Mouse (Mus musculus): Measurements from ENCODE around the gene Vps72. TPM values are rescaled to one million over a fixed set of nuclear protein-coding genes. Genes with fewer than 3 reads are reported as not detected.
"Not testable (repeated sequence)": the region's sequence is repeated elsewhere in the genome, so short reads cannot be mapped to it uniquely, and the experiment has no call there.

Vps72 gene
- polyA plus RNA-seq (2016; fragmentation: Nextera tagmentation; extraction: Ambion mirVana), result 297 and 327 TPM in 2 replicates

DNA sequence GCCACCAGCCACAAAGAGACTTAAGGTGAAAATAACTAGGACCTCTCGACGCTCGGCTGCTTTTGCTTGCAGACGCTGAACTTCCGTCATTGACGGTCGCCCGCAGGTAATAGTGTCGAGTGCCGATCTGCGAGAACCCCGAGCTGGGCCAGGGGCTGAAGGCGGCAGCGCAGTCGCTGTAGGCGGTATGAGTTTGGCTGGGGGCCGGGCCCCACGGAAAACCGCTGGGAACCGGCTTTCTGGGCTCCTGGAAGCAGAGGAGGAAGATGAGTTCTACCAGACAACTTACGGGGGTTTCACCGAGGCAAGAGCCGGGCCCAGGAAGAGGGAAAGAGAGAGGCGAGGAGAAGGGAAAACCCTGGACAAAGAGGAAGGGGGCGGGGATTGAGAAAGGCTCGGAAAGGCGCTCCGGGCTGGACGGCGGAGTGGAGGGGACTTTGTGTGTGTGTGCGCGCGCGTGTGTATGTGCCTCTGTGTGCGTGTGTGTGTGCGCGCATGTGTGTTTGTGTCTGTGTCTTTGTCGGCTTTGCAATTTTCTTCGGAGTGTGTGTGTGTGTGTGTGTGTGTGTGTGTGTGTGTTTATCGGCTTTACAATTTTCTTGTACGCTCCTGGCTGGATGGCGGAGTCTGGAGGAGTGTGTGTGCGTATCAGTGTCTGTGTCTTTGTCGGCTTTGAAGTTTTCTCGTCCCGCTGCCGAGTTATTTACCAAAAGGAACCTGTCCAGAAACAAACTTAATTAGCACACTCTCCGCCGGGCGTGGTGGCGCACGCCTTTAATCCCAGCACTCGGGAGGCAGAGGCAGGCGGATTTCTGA is at the start of gene Vps72:
Gene Vps72, plus strand, starts transcription at position 112 of the 816 bp plus-strand sequence.
- Histone ChIP-seq H3K27me3 (ENCODE audit: low read depth, poor library complexity, severe bottlenecking) (no peaks in the 10 kb centered on the region), H3K4me1 (peaks cover 8% of the 10 kb centered on the region), H3K9me3 (replicated peaks) (no peaks in the 10 kb centered on the region), H3K36me3 (peaks cover 31% of the 10 kb centered on the region), H3K4me3 (peak within 1 kb of the TSS; percentile 79), H3K27ac (peak within 1 kb of the TSS; percentile 96)
- peak; percentile 94 for DNase-seq (ENCODE audit: low spot score)
- WGBS, result 2% methylated on average over 54 of the region's 54 CpGs

GRCm38 (mm10) chr3:95063741-95064140 is 47.1 kb upstream of the Vps72 start:
- DNase-seq (ENCODE audit: low spot score), result no peak
- H3K4me3 ChIP-seq, result no peak overlapping the region
- no peaks in the 10 kb centered on the region for H3K4me1 ChIP-seq
- 95% methylated on average over 4 of the region's 4 CpGs for WGBS
- no peaks in the 10 kb centered on the region for H3K9me3 ChIP-seq (replicated peaks)
- no peaks in the 10 kb centered on the region for H3K27me3 ChIP-seq (ENCODE audit: low read depth, poor library complexity, severe bottlenecking)
- no peak overlapping the region for H3K27ac ChIP-seq
- peaks cover 99% of the 10 kb centered on the region for H3K36me3 ChIP-seq

DNA sequence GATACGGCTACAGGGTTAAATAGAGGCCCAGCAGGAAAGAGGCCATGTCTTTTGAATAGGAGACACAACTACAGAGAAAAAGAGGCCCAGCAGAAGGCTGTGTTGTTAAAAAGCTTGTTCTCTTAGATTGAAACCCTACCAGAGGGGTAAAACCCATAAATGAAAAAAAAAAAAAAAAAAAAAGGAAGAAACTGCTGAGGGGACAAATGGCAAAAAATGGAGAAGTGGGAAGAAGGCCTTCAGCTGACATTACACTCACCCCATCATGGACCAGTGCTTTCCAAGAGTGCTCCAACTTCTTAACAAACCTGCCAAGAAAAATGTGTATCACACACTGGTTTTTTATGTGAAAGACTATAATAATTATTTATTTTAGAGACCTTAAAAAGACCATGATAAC is 45.3 kb upstream of the Vps72 start:
- H3K4me3 ChIP-seq, result no peak overlapping the region
- WGBS, result 94% methylated on average over 1 of the region's 1 CpGs
- peaks cover 99% of the 10 kb centered on the region for H3K36me3 ChIP-seq
- H3K9me3 ChIP-seq (replicated peaks), result no peaks in the 10 kb centered on the region
- H3K27me3 ChIP-seq (ENCODE audit: low read depth, poor library complexity, severe bottlenecking), result no peaks in the 10 kb centered on the region
- no peak overlapping the region for H3K27ac ChIP-seq
- no peaks in the 10 kb centered on the region for H3K4me1 ChIP-seq
- no peak for DNase-seq (ENCODE audit: low spot score)

DNA sequence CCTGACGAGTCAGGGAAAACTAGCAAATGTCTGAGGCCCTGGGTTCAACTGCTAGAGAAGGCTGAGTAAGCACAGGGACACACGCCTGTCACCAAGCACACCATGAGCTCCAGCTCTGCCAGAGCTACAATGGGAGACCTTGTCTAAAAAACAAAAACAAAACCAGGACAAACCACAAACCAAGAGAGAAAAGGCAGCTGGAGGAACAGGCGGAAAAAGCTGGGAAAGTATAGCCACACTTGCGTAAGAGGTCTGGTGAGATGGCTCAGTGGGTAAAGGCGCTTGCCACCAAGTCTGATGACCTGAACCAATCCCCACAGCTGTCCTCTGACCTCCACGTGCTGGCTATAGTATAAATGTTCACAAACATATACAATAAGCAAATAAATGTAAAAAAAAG is 44.7 kb upstream of the Vps72 start:
- Histone ChIP-seq H3K9me3 (replicated peaks) (no peaks in the 10 kb centered on the region), H3K4me3 (no peak overlapping the region), H3K27me3 (ENCODE audit: low read depth, poor library complexity, severe bottlenecking) (no peaks in the 10 kb centered on the region), H3K36me3 (peaks cover 99% of the 10 kb centered on the region), H3K27ac (no peak overlapping the region), H3K4me1 (no peaks in the 10 kb centered on the region)
- DNase-seq (ENCODE audit: low spot score), result no peak
- 93% methylated on average over 6 of the region's 6 CpGs for WGBS

DNA sequence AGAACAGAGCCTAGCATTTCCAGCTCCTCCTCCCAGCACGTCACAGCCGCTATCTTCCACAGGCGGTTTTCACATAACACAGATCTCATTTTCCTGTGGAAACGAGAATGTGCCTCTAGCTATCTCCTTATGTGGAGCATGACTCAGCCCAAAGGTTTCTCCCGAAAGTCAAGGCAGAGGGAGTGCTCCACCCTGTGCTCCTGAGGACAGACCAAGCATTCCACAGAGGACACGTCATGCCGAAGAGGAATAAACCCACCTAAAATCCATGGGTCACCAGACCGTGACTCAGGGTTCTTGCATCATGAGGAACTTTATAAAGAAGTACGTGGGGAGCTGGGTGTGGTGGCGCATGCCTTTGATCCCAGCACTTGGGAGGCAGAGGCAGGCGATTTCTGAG is 44.3 kb upstream of the Vps72 start:
- no peak for DNase-seq (ENCODE audit: low spot score)
- Histone ChIP-seq H3K27me3 (ENCODE audit: low read depth, poor library complexity, severe bottlenecking) (no peaks in the 10 kb centered on the region), H3K27ac (no peak overlapping the region), H3K4me1 (no peaks in the 10 kb centered on the region), H3K9me3 (replicated peaks) (no peaks in the 10 kb centered on the region), H3K36me3 (peaks cover 99% of the 10 kb centered on the region), H3K4me3 (no peak overlapping the region)
- 93% methylated on average over 11 of the region's 11 CpGs for WGBS

GRCm38 (mm10) chr3:95071606-95072005 is 39.2 kb upstream of the Vps72 start:
- WGBS, result 93% methylated on average over 2 of the region's 2 CpGs

DNA sequence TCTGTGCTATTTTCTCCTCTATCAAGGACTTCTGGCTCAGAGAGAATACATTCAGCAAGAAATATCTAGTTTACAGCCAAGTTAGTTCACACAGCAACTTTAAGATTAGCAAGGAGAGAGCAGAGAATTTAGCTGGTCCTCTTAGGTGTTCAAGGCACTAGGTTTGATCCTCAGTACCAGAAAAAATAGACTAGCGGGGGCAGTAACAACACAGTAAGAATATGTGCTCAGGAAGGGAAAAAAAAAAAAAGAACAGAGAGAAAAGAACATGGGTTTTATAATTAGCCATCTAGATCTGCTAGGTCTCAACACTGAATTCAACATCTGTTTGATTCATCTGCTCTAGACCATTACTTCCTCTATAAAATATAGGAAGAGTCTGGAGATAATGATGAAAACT is 22.8 kb upstream of the Vps72 start:
- no peak overlapping the region for H3K27ac ChIP-seq
- 91% methylated on average over 1 of the region's 1 CpGs for WGBS
- H3K9me3 ChIP-seq (replicated peaks), result no peaks in the 10 kb centered on the region
- no peak overlapping the region for H3K4me3 ChIP-seq
- no peaks in the 10 kb centered on the region for H3K4me1 ChIP-seq
- H3K27me3 ChIP-seq (ENCODE audit: low read depth, poor library complexity, severe bottlenecking), result no peaks in the 10 kb centered on the region
- DNase-seq (ENCODE audit: low spot score), result no peak
- H3K36me3 ChIP-seq, result peaks cover 36% of the 10 kb centered on the region

More at GRCm38 (mm10) chr3:95071606-95072005, 39.2 kb upstream of the Vps72 start:
- Histone ChIP-seq H3K36me3 (peaks cover 97% of the 10 kb centered on the region), H3K4me3 (no peak overlapping the region), H3K4me1 (no peaks in the 10 kb centered on the region), H3K27me3 (ENCODE audit: low read depth, poor library complexity, severe bottlenecking) (no peaks in the 10 kb centered on the region), H3K9me3 (replicated peaks) (no peaks in the 10 kb centered on the region), H3K27ac (no peak overlapping the region)
- no peak for DNase-seq (ENCODE audit: low spot score)

GRCm38 (mm10) chr3:95100854-95101253 is 10.0 kb upstream of the Vps72 start:
- Histone ChIP-seq H3K36me3 (peaks cover 66% of the 10 kb centered on the region), H3K4me1 (peaks cover 14% of the 10 kb centered on the region), H3K4me3 (no peak overlapping the region), H3K27me3 (ENCODE audit: low read depth, poor library complexity, severe bottlenecking) (no peaks in the 10 kb centered on the region), H3K27ac (no peak overlapping the region), H3K9me3 (replicated peaks) (no peaks in the 10 kb centered on the region)
- DNase-seq (ENCODE audit: low spot score), result no peak
- WGBS, result 34% methylated on average over 2 of the region's 2 CpGs

GRCm38 (mm10) chr3:95105121-95105520 is 5.7 kb upstream of the Vps72 start:
- 78% methylated on average over 4 of the region's 4 CpGs for WGBS
- Histone ChIP-seq H3K36me3 (peaks cover 31% of the 10 kb centered on the region), H3K9me3 (replicated peaks) (no peaks in the 10 kb centered on the region), H3K4me1 (peaks cover 14% of the 10 kb centered on the region), H3K27ac (peak overlapping the region; percentile 89; the same call in 1 of the 2 replicates), H3K27me3 (ENCODE audit: low read depth, poor library complexity, severe bottlenecking) (no peaks in the 10 kb centered on the region), H3K4me3 (peak overlapping the region; percentile 87)
- DNase-seq (ENCODE audit: low spot score), result no peak

GRCm38 (mm10) chr3:95105586-95106337 is 5.1 kb upstream of the Vps72 start:
- H3K36me3 ChIP-seq, result peaks cover 30% of the 10 kb centered on the region
- under 1% methylated on average over 16 of the region's 16 CpGs for WGBS
- peak overlapping the region; percentile 87 for H3K4me3 ChIP-seq
- no peaks in the 10 kb centered on the region for H3K9me3 ChIP-seq (replicated peaks)
- peak overlapping the region; percentile 89 for H3K27ac ChIP-seq
- H3K27me3 ChIP-seq (ENCODE audit: low read depth, poor library complexity, severe bottlenecking), result no peaks in the 10 kb centered on the region
- DNase-seq (ENCODE audit: low spot score), result no peak
- peaks cover 14% of the 10 kb centered on the region for H3K4me1 ChIP-seq

DNA sequence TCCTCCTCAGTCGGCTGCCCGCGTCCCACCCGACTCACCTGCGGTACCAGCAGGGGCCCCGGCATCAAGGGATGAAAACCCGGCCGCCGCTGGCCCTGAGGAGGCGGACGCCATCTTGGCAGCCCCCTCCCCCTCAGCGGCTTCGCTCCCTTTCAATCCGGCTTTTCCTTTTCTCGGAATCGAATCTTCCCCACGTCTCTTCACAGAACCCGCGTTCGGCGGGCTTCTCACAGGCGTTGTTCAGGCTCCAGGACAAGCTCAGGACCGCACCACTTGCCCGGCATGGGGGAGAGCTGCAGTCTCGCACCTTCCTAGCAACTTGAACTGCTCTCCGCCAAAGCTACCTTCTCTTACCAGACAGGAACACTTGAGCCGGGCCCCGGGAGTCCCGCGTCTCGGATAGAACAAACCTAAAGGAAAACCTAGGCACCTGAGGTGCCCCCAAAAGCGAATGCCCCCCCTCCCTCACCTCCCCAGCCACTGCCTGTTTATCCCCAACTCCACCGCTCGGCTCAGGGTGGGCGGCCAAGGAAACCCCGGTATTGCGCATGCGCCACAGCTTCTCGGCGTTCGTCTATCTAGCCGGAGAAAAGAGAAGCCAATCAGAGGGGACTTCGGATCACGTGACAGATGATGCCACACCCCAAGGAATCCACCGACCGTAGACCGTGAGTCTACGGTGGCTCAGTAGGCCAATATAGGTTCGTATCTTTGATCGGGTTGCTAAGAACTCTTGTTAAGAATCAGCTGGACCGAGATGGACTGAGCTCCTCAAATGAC is 4.3 kb upstream of the Vps72 start, which contains the start of gene Pip5k1a:
Gene Pip5k1a, minus strand, starts transcription at position 593 of the 780 bp plus-strand sequence.
- Histone ChIP-seq H3K36me3 (peaks cover 22% of the 10 kb centered on the region), H3K9me3 (replicated peaks) (no peaks in the 10 kb centered on the region), H3K27me3 (ENCODE audit: low read depth, poor library complexity, severe bottlenecking) (no peaks in the 10 kb centered on the region), H3K4me3 (peak within 1 kb of the TSS; percentile 87), H3K4me1 (peaks cover 13% of the 10 kb centered on the region), H3K27ac (peak within 1 kb of the TSS; percentile 89)
- peak; percentile 98 for DNase-seq (ENCODE audit: low spot score)
- WGBS, result under 1% methylated on average over 51 of the region's 51 CpGs

DNA sequence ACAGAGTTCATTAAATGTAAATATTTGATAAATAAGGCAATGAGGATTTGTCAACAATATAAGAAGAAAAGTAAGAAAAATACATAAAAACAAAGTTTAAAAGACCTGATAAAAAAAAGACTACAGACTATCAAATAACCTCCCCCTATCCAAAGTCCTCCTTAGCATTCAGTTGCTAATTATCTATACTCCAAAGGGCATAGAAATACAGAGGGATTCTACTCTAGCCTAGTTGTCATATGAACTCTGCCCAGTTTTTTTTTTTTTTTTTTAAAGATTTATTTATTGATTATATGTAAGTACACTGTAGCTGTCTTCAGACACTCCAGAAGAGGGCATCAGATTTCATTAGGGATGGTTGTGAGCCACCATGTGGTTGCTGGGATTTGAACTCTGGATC is 3.5 kb upstream of the Vps72 start:
- Histone ChIP-seq H3K27ac (peak overlapping the region; percentile 72), H3K4me1 (peaks cover 17% of the 10 kb centered on the region), H3K36me3 (peaks cover 15% of the 10 kb centered on the region), H3K4me3 (peak overlapping the region; percentile 87)
- not testable (repeated sequence) for DNase-seq (ENCODE audit: low spot score); H3K9me3 ChIP-seq (replicated peaks); H3K27me3 ChIP-seq (ENCODE audit: low read depth, poor library complexity, severe bottlenecking)

All from limb, embryonic 10.5 days (tissue).